Mouse (Mus musculus) stomach, postnatal 0 days (tissue): Measurements from ENCODE around the gene Hist1h1t.

ENCODE experiments used
- CTCF ChIP-seq: IDR thresholded peaks from 2 replicates; pipeline ENCODE4 v1.5.1; 2016; ENCODE audit warnings: antibody characterized with exemption, low read depth, mild to moderate bottlenecking, moderate library complexity
- EP300 ChIP-seq: optimal IDR thresholded peaks from 2 replicates; pipeline ENCODE3; 2016; ENCODE audit warnings: antibody characterized with exemption

DNA sequence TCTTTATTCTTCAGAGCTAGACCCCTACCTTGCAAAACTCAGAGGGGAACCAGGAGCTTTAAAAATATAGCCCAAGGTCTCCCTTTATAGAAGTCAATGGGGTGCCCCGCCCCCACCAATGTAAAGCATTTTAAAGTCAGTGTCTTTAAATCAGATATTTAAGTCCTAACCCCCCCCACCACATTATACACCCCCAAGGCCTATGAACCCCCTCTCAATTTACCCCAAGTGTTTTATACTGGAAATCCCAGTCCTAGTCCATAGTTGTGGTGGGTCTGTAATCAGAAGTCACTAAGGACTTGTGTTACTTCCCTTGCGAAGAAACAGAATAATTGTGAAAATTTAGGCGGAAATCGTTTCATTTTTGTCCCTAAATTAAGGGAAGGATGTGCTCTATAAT, 42.4 kb downstream of the Hist1h1t start:
- TF ChIP-seq EP300, result no peak
- TF ChIP-seq CTCF, result no peak
